Mouse (Mus musculus): Measurements from ENCODE around the gene Olfr937. TPM values are rescaled to one million over a fixed set of nuclear protein-coding genes. Genes with fewer than 3 reads are reported as not detected.

Olfr937 gene
- total RNA-seq (2022) = not detected

- DNase-seq (ENCODE audit: low spot score) = no peak
Observed at GRCm38 (mm10) chr9:39064851-39065250, at the start of gene Olfr937. Olfr937 (minus strand) TSS chr9:39064951.

- no peak for DNase-seq (ENCODE audit: low spot score)
Observed at GRCm38 (mm10) chr9:39078787-39079186, 14.0 kb upstream of the Olfr937 start, which contains the start of gene Olfr938. Olfr938 (minus strand) TSS chr9:39078887.

- no peak for DNase-seq (ENCODE audit: low spot score)
Observed at GRCm38 (mm10) chr9:39023277-39023676, 41.5 kb downstream of the Olfr937 start, which contains the start of gene Olfr146. Olfr146 (minus strand) TSS chr9:39023377.

Small RNA genes within 50 kb of the gene (microRNA-seq; reads per million reads assigned to microRNA genes)
- gene Gm25032 = not detected
- gene Gm25529 = not detected

Other genes with a start within 250 kb of the Olfr937 start
- not detected for gene Olfr923, start 238.4 kb downstream of the Olfr937 start, total RNA-seq (2022)
- gene Olfr924, start 220.5 kb downstream of the Olfr937 start, total RNA-seq (2022) = not detected
- gene Olfr26, start 209.9 kb downstream of the Olfr937 start, total RNA-seq (2022) = not detected
- gene Olfr926, start 187.8 kb downstream of the Olfr937 start, total RNA-seq (2022) = not detected
- not detected for gene Olfr930, start 135.1 kb downstream of the Olfr937 start, total RNA-seq (2022)
- not detected for gene Olfr933, start 92.6 kb downstream of the Olfr937 start, total RNA-seq (2022)
- not detected for gene Olfr934, start 76.6 kb downstream of the Olfr937 start, total RNA-seq (2022)
- gene Olfr935, start 65.3 kb downstream of the Olfr937 start, total RNA-seq (2022) = not detected
- not detected for gene Olfr146, start 41.6 kb downstream of the Olfr937 start, total RNA-seq (2022)
- gene Olfr938, start 13.9 kb upstream of the Olfr937 start, total RNA-seq (2022) = not detected
- gene Olfr27, start 63.2 kb upstream of the Olfr937 start, total RNA-seq (2022) = not detected
- gene Olfr943, start 101.4 kb upstream of the Olfr937 start, total RNA-seq (2022) = not detected
- not detected for gene Olfr944, start 137.0 kb upstream of the Olfr937 start, total RNA-seq (2022)
- gene Olfr1537, start 185.0 kb upstream of the Olfr937 start, total RNA-seq (2022) = not detected
- gene Olfr945, start 211.9 kb upstream of the Olfr937 start, total RNA-seq (2022) = not detected